Mouse (Mus musculus): ENCODE results near the gene S100a11. TPM values are rescaled to one million over a fixed set of nuclear protein-coding genes. Genes with fewer than 3 reads are reported as not detected.
"Not testable (repeated sequence)": the region's sequence is repeated elsewhere in the genome, so short reads cannot be mapped to it uniquely, and the experiment has no call there.

Gene S100a11
- total and polyA plus RNA-seq, 2 experiments from 2014 or later: 17.1 to 169 TPM

GRCm38 (mm10) chr3:93522611-93523010 is 2.3 kb downstream of the S100a11 start:
- WGBS: 46% methylated on average over 7 of the region's 7 CpGs
- no peak overlapping the region for H3K4me2 ChIP-seq (ENCODE audit: low read depth)
- H3K27me3 ChIP-seq (ENCODE audit: insufficient read depth, low read length): no peaks in the 10 kb centered on the region; the same call in 1 of the 2 replicates
- no peaks in the 10 kb centered on the region for H3K9me3 ChIP-seq (ENCODE audit: low read length)
- DNase-seq: peak; percentile 52
- ATAC-seq: no peak
- peaks cover 11% of the 10 kb centered on the region; the same call in 1 of the 2 replicates for H3K4me1 ChIP-seq (ENCODE audit: insufficient read depth)
- no peaks in the 10 kb centered on the region for H3K36me3 ChIP-seq (ENCODE audit: insufficient read depth)
- no peak overlapping the region for H3K9ac ChIP-seq
- peak; percentile 76 for TF ChIP-seq CTCF (IDR thresholded peaks at IDR 0.05; ENCODE audit: low read depth)
- no peak overlapping the region for H3K27ac ChIP-seq (ENCODE audit: low read depth, low read length)
- H3K4me3 ChIP-seq (ENCODE audit: low read depth, low read length): no peak overlapping the region

- 87% methylated on average over 3 of the region's 3 CpGs for WGBS
- Histone ChIP-seq H3K4me1 (ENCODE audit: insufficient read depth) (no peaks in the 10 kb centered on the region), H3K9ac (no peak overlapping the region), H3K36me3 (ENCODE audit: insufficient read depth) (no peaks in the 10 kb centered on the region), H3K9me3 (ENCODE audit: low read length) (no peaks in the 10 kb centered on the region), H3K4me2 (ENCODE audit: low read depth) (no peak overlapping the region), H3K4me3 (ENCODE audit: low read depth, low read length) (no peak overlapping the region), H3K27ac (ENCODE audit: low read depth, low read length) (no peak overlapping the region), H3K27me3 (ENCODE audit: insufficient read depth, low read length) (no peaks in the 10 kb centered on the region)
- ATAC-seq: no peak
- no peak for DNase-seq
- TF ChIP-seq CTCF (IDR thresholded peaks at IDR 0.05; ENCODE audit: low read depth): no peak
These were observed 7.0 kb downstream of the S100a11 start for GRCm38 (mm10) chr3:93527300-93527699.

DNA sequence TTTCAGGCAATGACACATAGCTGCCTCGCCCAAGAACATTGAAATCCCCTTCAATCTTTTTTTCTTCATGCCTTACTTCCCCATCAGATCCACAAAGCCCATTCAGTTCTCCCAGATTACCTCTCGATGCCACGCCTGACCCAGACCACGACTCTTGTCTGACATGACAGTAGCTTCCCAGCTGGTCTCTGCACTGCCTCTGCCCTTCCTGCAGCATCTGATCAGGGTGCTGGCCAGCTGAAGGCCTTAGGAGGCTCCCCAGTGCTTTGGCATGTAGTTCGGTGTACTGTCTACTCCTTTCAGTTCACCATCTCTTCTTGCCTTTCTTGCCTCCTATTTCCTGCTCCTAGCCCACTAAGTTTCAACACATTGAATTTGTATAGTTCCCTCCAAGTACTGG is 8.5 kb downstream of the S100a11 start:
- WGBS: 84% methylated on average over 5 of the region's 5 CpGs
- Histone ChIP-seq H3K9ac (no peak overlapping the region), H3K36me3 (ENCODE audit: insufficient read depth) (no peaks in the 10 kb centered on the region), H3K4me1 (ENCODE audit: insufficient read depth) (no peaks in the 10 kb centered on the region), H3K4me3 (ENCODE audit: low read depth, low read length) (no peak overlapping the region), H3K9me3 (ENCODE audit: low read length) (no peaks in the 10 kb centered on the region), H3K4me2 (ENCODE audit: low read depth) (no peak overlapping the region), H3K27ac (ENCODE audit: low read depth, low read length) (no peak overlapping the region), H3K27me3 (ENCODE audit: insufficient read depth, low read length) (no peaks in the 10 kb centered on the region)
- DNase-seq (no peak), ATAC-seq (no peak)
- TF ChIP-seq CTCF (IDR thresholded peaks at IDR 0.05; ENCODE audit: low read depth): no peak

- ATAC-seq: no peak
- no peak for TF ChIP-seq CTCF (IDR thresholded peaks at IDR 0.05; ENCODE audit: low read depth)
These were observed 16.8 kb downstream of the S100a11 start for GRCm38 (mm10) chr3:93537068-93537576.

DNA sequence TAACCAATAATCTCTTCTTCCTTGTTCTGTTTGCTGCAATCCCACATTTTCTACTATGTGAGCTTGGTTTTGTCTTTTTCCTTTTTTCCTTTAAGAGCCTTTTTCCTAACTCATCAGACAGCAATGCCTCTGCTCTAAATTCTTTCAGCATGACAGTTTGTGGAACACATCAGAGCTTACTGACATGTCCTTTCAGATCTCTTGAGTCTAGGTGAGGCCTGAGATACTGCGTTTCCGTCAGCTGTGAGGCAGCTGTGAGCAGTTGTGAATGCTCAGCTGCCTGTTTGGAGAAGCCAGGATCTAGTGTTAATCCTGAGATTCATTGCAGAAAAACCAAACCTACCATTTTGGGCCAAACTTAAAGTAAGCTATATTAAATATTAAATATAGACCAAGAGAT is 18.2 kb downstream of the S100a11 start:
- Histone ChIP-seq H3K9me3 (ENCODE audit: low read length) (no peaks in the 10 kb centered on the region), H3K4me1 (ENCODE audit: insufficient read depth) (no peaks in the 10 kb centered on the region), H3K4me3 (ENCODE audit: low read depth, low read length) (no peak overlapping the region), H3K27ac (ENCODE audit: low read depth, low read length) (no peak overlapping the region), H3K9ac (no peak overlapping the region), H3K36me3 (ENCODE audit: insufficient read depth) (no peaks in the 10 kb centered on the region), H3K27me3 (ENCODE audit: insufficient read depth, low read length) (no peaks in the 10 kb centered on the region), H3K4me2 (ENCODE audit: low read depth) (no peak overlapping the region)
- ATAC-seq (no peak), DNase-seq (no peak)
- no peak for TF ChIP-seq CTCF (IDR thresholded peaks at IDR 0.05; ENCODE audit: low read depth)
- WGBS: 89% methylated on average over 2 of the region's 2 CpGs

More at GRCm38 (mm10) chr3:93537068-93537576, 16.8 kb downstream of the S100a11 start:
- no peak for DNase-seq
- Histone ChIP-seq H3K9ac (no peak overlapping the region), H3K36me3 (ENCODE audit: insufficient read depth) (no peaks in the 10 kb centered on the region), H3K4me3 (ENCODE audit: low read depth, low read length) (no peak overlapping the region), H3K4me1 (ENCODE audit: insufficient read depth) (no peaks in the 10 kb centered on the region), H3K4me2 (ENCODE audit: low read depth) (no peak overlapping the region), H3K9me3 (ENCODE audit: low read length) (no peaks in the 10 kb centered on the region), H3K27me3 (ENCODE audit: insufficient read depth, low read length) (no peaks in the 10 kb centered on the region), H3K27ac (ENCODE audit: low read depth, low read length) (no peak overlapping the region)
- whole genome bisulfite sequencing: 70% methylated on average over 2 of the region's 2 CpGs

DNA sequence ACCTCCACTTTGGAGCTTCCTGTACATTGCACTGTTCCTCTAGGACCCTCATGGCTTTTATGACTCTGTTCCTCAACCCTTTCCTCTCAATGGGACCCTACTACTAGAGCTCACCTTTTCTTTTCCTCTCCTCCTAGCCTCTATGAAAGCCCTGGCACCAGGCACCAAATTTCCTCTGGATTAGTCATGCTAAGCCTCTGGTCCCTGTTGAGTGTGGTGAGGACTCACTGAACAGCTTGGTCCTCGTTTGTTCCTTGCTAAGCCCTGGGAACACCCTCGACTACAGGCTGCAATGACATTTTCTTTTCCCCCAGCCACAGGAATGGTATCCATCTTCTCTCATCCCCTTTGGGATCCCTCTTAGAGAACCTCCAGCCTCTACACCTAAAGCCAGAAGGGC is 21.2 kb downstream of the S100a11 start:
- Histone ChIP-seq H3K4me2 (ENCODE audit: low read depth) (no peak overlapping the region), H3K27ac (ENCODE audit: low read depth, low read length) (no peak overlapping the region), H3K27me3 (ENCODE audit: insufficient read depth, low read length) (no peaks in the 10 kb centered on the region), H3K9me3 (ENCODE audit: low read length) (no peaks in the 10 kb centered on the region), H3K36me3 (ENCODE audit: insufficient read depth) (no peaks in the 10 kb centered on the region), H3K4me1 (ENCODE audit: insufficient read depth) (no peaks in the 10 kb centered on the region), H3K9ac (no peak overlapping the region), H3K4me3 (ENCODE audit: low read depth, low read length) (no peak overlapping the region)
- no peak for ATAC-seq
- TF ChIP-seq CTCF (IDR thresholded peaks at IDR 0.05; ENCODE audit: low read depth): no peak
- no peak for DNase-seq
- WGBS: 71% methylated on average over 2 of the region's 2 CpGs

- not testable (repeated sequence) for H3K36me3 ChIP-seq (ENCODE audit: insufficient read depth); H3K4me2 ChIP-seq (ENCODE audit: low read depth); H3K9me3 ChIP-seq (ENCODE audit: low read length); H3K4me1 ChIP-seq (ENCODE audit: insufficient read depth); H3K4me3 ChIP-seq (ENCODE audit: low read depth, low read length); H3K27ac ChIP-seq (ENCODE audit: low read depth, low read length); DNase-seq; H3K9ac ChIP-seq; H3K27me3 ChIP-seq (ENCODE audit: insufficient read depth, low read length); ATAC-seq
- 75% methylated on average over 6 of the region's 6 CpGs for WGBS
These were observed 23.9 kb downstream of the S100a11 start for GRCm38 (mm10) chr3:93544170-93544569.
